Mouse (Mus musculus): ENCODE measurements around the gene Slc19a2. TPM values are rescaled to one million over a fixed set of nuclear protein-coding genes. Genes with fewer than 3 reads are reported as not detected.

Slc19a2 gene
- total RNA-seq, 1 experiment from 2014 or later = 8.1 TPM

DNA sequence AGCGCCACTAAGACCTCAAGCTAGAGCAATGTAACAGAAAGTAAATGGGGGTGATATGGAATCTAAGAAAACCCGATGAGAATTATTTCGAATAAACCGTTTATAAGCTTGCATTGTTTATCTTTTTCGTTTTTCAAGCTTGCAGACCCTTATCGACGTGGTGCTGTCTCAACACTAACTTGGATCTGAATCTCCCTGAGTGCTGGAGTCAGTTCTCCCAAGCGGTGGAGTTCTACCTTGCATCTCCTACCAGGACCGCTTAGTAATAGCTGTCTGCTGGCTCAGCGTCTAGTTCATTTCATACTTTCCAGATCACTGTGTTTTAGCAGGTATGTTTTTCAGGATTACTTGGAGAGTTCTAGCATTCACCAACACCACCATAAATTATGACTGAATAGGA, 59.1 kb downstream of the Slc19a2 start:
- no peak for ATAC-seq (ENCODE audit: extremely low read depth, insufficient number of reproducible peaks, low FRiP score, poor library complexity, severe bottlenecking)

- ATAC-seq (ENCODE audit: extremely low read depth, insufficient number of reproducible peaks, low FRiP score, poor library complexity, severe bottlenecking) = no peak
These were observed 65.2 kb downstream of the Slc19a2 start for GRCm38 (mm10) chr1:164314085-164314484.

Other genes with a start within 250 kb of the Slc19a2 start
- 0.37 and 0.70 TPM in 2 replicates for gene Sele, start 200.8 kb upstream of the Slc19a2 start, total RNA-seq (2017)
- gene Sell, start 187.1 kb upstream of the Slc19a2 start, total RNA-seq (2017) = 1,314 and 1,317 TPM in 2 replicates
- gene Selp, start 133.8 kb upstream of the Slc19a2 start, total RNA-seq (2017) = 9.2 and 10.0 TPM in 2 replicates
- gene F5, start 97.2 kb upstream of the Slc19a2 start, total RNA-seq (2017) = 23.7 and 25.5 TPM in 2 replicates
- gene Ccdc181, start 26.5 kb downstream of the Slc19a2 start, total RNA-seq (2017) = 10.2 and 11.3 TPM in 2 replicates
- 21.6 and 23.9 TPM in 2 replicates for gene Nme7, start 55.1 kb downstream of the Slc19a2 start, total RNA-seq (2017)
- gene Blzf1, start 58.4 kb downstream of the Slc19a2 start, total RNA-seq (2017) = 21.0 and 31.7 TPM in 2 replicates
- 14.7 and 16.5 TPM in 2 replicates for gene Atp1b1, start 209.3 kb downstream of the Slc19a2 start, total RNA-seq (2017)

Data from neutrophil, adult 5-6 weeks (primary cell).